40 mouse cellular contexts compared by ENCODE assay signal in genomic region chr3:90649832-90650231, GRCm38 (mm10). TPM values are rescaled to one million over a fixed set of nuclear protein-coding genes. Genes with fewer than 3 reads are reported as not detected.
"Had no signal": no experiment of that assay in that cellular context is flagged by ENCODE, and none has a peak within 500 bp of the region (broad histone marks: within the 10 kb centered on the region; RNA-seq: fewer than 3 reads in every experiment).

No protein-coding gene starts in this region.

- H3K4me3 ChIP-seq: limb, embryonic 10.5 days; limb, embryonic 12.5 days; limb, embryonic 13.5 days; limb, embryonic 15.5 days; liver, embryonic 12.5 days; liver, embryonic 13.5 days; liver, embryonic 15.5 days; lung, embryonic 15.5 days; megakaryocyte, embryonic 14.5 days; midbrain, embryonic 10.5 days; midbrain, embryonic 12.5 days; midbrain, embryonic 13.5 days; midbrain, embryonic 15.5 days; myocyte; neural tube, embryonic 12.5 days had no signal

- ATAC-seq: liver, embryonic 12.5 days; liver, postnatal 0 days; lung, postnatal 0 days; midbrain, embryonic 13.5 days; midbrain, embryonic 15.5 days; midbrain, embryonic 16.5 days had no signal

- H3K27ac ChIP-seq: limb, embryonic 10.5 days; limb, embryonic 12.5 days; limb, embryonic 13.5 days; limb, embryonic 15.5 days; liver, embryonic 12.5 days; liver, embryonic 13.5 days; liver, embryonic 14.5 days; liver, embryonic 15.5 days; lung, embryonic 15.5 days; macrophage; midbrain, embryonic 10.5 days; midbrain, embryonic 12.5 days; midbrain, embryonic 13.5 days; midbrain, embryonic 15.5 days; neural tube, embryonic 12.5 days had no signal

- DNase-seq: left cerebral cortex, postnatal 4 days; liver; liver, embryonic 13.5 days; liver, postnatal 0 days; lung, adult 18-20 months; lung, adult 2 months; lung, embryonic 14.5 days; lung, postnatal 10 days; lung, postnatal 14 days; lung, postnatal 36 days; lung, postnatal 4 days; midbrain, embryonic 14.5 days had no signal

RNA-seq across cellular contexts. Expression of gene S100a7a, which starts 4.0 kb away (rescaled TPM):
- total RNA-seq: liver, adult 2 months; megakaryocyte progenitor cell, adult 5-6 weeks; megakaryocyte-erythroid progenitor cell, adult 5-6 weeks; midbrain, postnatal 0 days; monocyte, adult 5-6 weeks had no signal

RNA-seq across cellular contexts. Expression of gene S100a8, which starts 18.9 kb away (rescaled TPM):
- total RNA-seq: left cerebral cortex, postnatal 14 days; left cerebral cortex, postnatal 25 days had no signal

RNA-seq across cellular contexts. Expression of gene S100a5, which starts 41.5 kb away (rescaled TPM):
- total RNA-seq: left cerebral cortex, postnatal 10 days; left cerebral cortex, postnatal 14 days; left cerebral cortex, postnatal 25 days; left cerebral cortex, postnatal 36 days; left cerebral cortex, postnatal 4 days; liver, adult 2 months; megakaryocyte progenitor cell, adult 5-6 weeks; megakaryocyte, adult 5-6 weeks; megakaryocyte-erythroid progenitor cell, adult 5-6 weeks; midbrain, postnatal 0 days; monocyte, adult 5-6 weeks had no signal

RNA-seq across cellular contexts. Expression of gene S100a9, which starts 45.7 kb away (rescaled TPM):
- total RNA-seq: left cerebral cortex, postnatal 10 days; left cerebral cortex, postnatal 25 days; left cerebral cortex, postnatal 36 days; midbrain, postnatal 0 days had no signal
